Mouse (Mus musculus) bone marrow macrophage, adult 2 months (primary cell): Measurements from ENCODE around the gene Sh3pxd2a. TPM values are rescaled to one million over a fixed set of nuclear protein-coding genes. Genes with fewer than 3 reads are reported as not detected.

Experiments
- H3K27ac ChIP-seq: 2 replicates; pipeline ENCODE4 v1.5.1; 2012; ENCODE audit warnings: low read depth, low read length; ENCODE audit not compliant: insufficient read depth
- H3K4me1 ChIP-seq: 2 replicates; pipeline ENCODE4 v1.6.1; 2012; ENCODE audit warnings: low read length; ENCODE audit not compliant: control insufficient read depth, insufficient read depth
- H3K4me3 ChIP-seq: 2 replicates; pipeline ENCODE4 v1.5.1; 2012; ENCODE audit warnings: mild to moderate bottlenecking, low read length, moderate library complexity; ENCODE audit not compliant: insufficient read depth
- CTCF ChIP-seq: IDR thresholded peaks from 2 replicates; pipeline ENCODE4 v1.5.1; 2012; ENCODE audit warnings: low read depth, mild to moderate bottlenecking, low read length, moderate library complexity
- POLR2A ChIP-seq: IDR thresholded peaks from 2 replicates; pipeline ENCODE4 v1.6.1; 2012; ENCODE audit warnings: mild to moderate bottlenecking, low read depth, low read length, borderline replicate concordance
- polyA plus RNA-seq: library from polyadenylated mRNA; stranded (reverse); fragments of >200 nt; gene quantifications from 2 replicates; pipeline ENCODE4 v1.2.4, GENCODE M21; 2012; ENCODE audit not compliant: missing spikeins, insufficient read depth, insufficient read length

The Sh3pxd2a gene
- polyA plus RNA-seq, 1 experiment: 12.7 TPM

DNA sequence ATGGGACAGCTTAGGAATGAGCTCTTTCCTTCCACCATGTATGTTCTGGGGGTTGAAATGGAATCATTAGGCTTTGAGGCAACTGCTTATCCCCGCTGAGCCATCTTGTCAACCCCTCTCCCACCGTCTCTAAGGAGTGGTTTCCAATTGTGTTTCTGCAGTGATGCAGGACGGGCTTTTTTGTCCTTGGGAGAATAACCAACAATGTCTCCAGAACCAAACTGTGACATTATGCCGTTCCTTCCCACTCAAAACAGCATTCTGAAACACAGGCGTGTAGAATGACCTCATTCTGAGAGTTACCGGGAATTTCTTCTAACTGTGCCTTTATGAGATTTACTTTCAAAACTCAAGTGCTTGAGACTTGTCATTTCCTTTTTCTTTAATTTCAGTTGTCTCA lies 28.2 kb upstream of the Sh3pxd2a start:
- Histone ChIP-seq H3K4me3 (no peak overlapping the region), H3K27ac (no peak overlapping the region), H3K4me1 (peaks cover 15% of the 10 kb centered on the region)
- no peak for TF ChIP-seq POLR2A
- TF ChIP-seq CTCF: no peak

GRCm38 (mm10) chr19:47491853-47492252 lies 27.7 kb upstream of the Sh3pxd2a start:
- H3K4me1 ChIP-seq: peaks cover 15% of the 10 kb centered on the region
- H3K4me3 ChIP-seq: no peak overlapping the region
- TF ChIP-seq CTCF (no peak), POLR2A (no peak)
- no peak overlapping the region for H3K27ac ChIP-seq

DNA sequence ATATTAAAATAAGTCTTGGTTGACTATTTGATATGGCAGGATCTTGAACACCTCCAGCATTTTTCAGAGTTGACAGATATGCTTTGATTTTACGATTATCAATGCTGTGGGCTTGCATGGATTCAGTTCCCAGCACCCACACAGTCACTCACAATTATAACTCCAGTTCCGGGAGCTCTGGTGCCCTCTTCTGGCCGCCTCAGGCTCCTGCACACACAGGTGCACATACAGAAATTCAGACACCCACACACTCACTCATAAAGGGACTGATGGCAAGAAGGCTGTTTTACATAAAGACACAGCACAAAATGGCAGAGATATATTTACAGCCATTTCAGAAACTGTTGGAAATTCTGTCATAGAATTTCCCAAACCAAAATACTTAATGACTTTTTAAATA lies 25.0 kb upstream of the Sh3pxd2a start:
- no peak overlapping the region for H3K4me3 ChIP-seq
- no peak for TF ChIP-seq POLR2A
- no peak for TF ChIP-seq CTCF
- H3K27ac ChIP-seq: no peak overlapping the region
- H3K4me1 ChIP-seq: peaks cover 24% of the 10 kb centered on the region

DNA sequence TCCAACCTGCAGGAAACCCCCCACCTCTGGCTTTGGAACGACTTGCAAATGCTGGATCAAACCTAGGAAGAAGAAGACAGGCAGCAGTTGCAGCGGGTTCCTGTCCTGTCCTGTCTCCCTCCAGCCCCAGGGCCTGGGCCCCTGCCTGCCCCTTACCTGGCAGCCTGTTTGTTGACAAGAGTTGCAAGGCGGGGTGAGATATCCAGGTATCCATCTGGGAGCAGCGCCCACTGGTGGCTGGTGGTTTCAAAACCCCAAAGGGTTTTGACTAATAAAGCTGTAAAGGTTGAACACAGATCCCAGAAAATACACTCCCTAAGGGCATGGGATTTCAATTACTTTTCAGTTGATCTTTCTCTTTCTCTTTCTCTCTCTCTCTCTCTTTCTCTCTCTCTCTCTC lies 24.0 kb upstream of the Sh3pxd2a start:
- H3K4me1 ChIP-seq: peaks cover 24% of the 10 kb centered on the region
- TF ChIP-seq CTCF (no peak), POLR2A (no peak)
- no peak overlapping the region for H3K27ac ChIP-seq
- H3K4me3 ChIP-seq: no peak overlapping the region

GRCm38 (mm10) chr19:47487572-47487971 lies 23.4 kb upstream of the Sh3pxd2a start:
- no peak overlapping the region for H3K4me3 ChIP-seq
- no peak for TF ChIP-seq POLR2A
- TF ChIP-seq CTCF: no peak
- H3K4me1 ChIP-seq: peaks cover 22% of the 10 kb centered on the region
- no peak overlapping the region for H3K27ac ChIP-seq

- Histone ChIP-seq H3K4me3 (no peak overlapping the region), H3K4me1 (peaks cover 9% of the 10 kb centered on the region), H3K27ac (no peak overlapping the region)
- TF ChIP-seq CTCF (no peak), POLR2A (no peak)
Measured at GRCm38 (mm10) chr19:47485997-47486566, 21.9 kb upstream of the Sh3pxd2a start.

GRCm38 (mm10) chr19:47484110-47484509 lies 19.9 kb upstream of the Sh3pxd2a start:
- H3K27ac ChIP-seq: no peak overlapping the region
- TF ChIP-seq POLR2A: no peak
- no peak for TF ChIP-seq CTCF
- no peak overlapping the region for H3K4me3 ChIP-seq
- peaks cover 9% of the 10 kb centered on the region for H3K4me1 ChIP-seq

DNA sequence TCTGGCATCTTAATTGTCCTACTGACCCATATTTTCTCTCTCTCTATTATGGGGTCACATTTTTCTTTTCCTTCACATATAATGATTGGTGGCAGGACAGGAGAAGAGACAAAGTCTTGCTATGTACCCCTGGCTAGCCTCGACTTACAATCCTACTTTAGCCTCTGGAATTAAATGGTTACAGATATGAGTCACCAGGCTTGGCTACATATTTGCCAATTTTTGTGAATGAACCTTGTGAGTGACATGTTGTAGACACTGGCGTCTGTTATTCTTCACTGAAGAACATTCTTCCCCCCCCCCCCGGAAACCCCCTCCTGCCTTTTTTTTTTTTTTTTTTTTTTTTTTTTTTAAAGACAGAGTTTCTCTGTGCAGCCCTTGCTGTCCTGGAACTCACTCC lies 19.1 kb upstream of the Sh3pxd2a start:
- Histone ChIP-seq H3K27ac (no peak overlapping the region), H3K4me1 (peaks cover 9% of the 10 kb centered on the region), H3K4me3 (no peak overlapping the region)
- no peak for TF ChIP-seq POLR2A
- no peak for TF ChIP-seq CTCF

- TF ChIP-seq POLR2A (no peak), CTCF (no peak)
- Histone ChIP-seq H3K4me3 (no peak overlapping the region), H3K27ac (no peak overlapping the region), H3K4me1 (no peaks in the 10 kb centered on the region)
Measured at GRCm38 (mm10) chr19:47473453-47473852, 9.3 kb upstream of the Sh3pxd2a start.

GRCm38 (mm10) chr19:47472881-47473400 lies 8.7 kb upstream of the Sh3pxd2a start:
- H3K4me3 ChIP-seq: no peak overlapping the region
- H3K4me1 ChIP-seq: no peaks in the 10 kb centered on the region
- no peak overlapping the region for H3K27ac ChIP-seq
- no peak for TF ChIP-seq POLR2A
- TF ChIP-seq CTCF: no peak

DNA sequence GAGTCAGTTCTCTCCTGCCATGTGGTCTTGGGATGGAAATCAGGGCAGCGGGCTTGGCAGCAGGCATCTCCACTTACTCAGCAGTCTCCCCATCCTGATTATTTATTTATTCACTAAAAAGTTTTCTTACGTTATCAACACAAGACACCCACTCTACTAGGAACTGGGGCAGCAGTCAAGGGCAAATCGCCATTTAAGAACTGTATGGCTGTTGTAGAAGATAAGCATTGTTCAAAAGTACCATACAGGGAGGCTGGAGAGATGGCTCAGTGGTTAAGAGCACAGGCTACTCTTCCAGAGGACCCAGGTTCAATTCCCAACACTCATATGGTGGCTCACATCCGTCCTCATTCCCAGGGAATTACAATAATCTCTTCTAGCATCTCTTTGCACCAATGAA lies 7.6 kb upstream of the Sh3pxd2a start:
- H3K4me3 ChIP-seq: no peak overlapping the region
- H3K27ac ChIP-seq: no peak overlapping the region
- TF ChIP-seq CTCF: no peak
- no peak for TF ChIP-seq POLR2A
- H3K4me1 ChIP-seq: no peaks in the 10 kb centered on the region
